Mouse (Mus musculus) stomach, embryonic 15.5 days (tissue): ENCODE measurements around the gene Ndufs7. TPM values are rescaled to one million over a fixed set of nuclear protein-coding genes. Genes with fewer than 3 reads are reported as not detected.
"Not testable (repeated sequence)": the region's sequence is repeated elsewhere in the genome, so short reads cannot be mapped to it uniquely, and the experiment has no call there.

Experiments used
- ATAC-seq: fragments of 200-750 bp; cut with Nextera tagmentation; 2 replicates; pipeline ENCODE4 v1.8.0; 2017; ENCODE audit warnings: low read depth, moderate number of reproducible peaks, moderate TSS enrichment; ENCODE audit not compliant: insufficient read depth, low FRiP score
- H3K27ac ChIP-seq: fragments of 300-500 bp; sonication (generic); 2 replicates; pipeline ENCODE4 v1.5.1; 2015; ENCODE audit warnings: mild to moderate bottlenecking, inconsistent platforms
- H3K27me3 ChIP-seq: fragments of 300-500 bp; sonication (generic); replicated peaks from 2 replicates; pipeline ENCODE4 v1.6.1; 2015; ENCODE audit warnings: inconsistent platforms
- H3K36me3 ChIP-seq: fragments of 300-500 bp; sonication (generic); 2 replicates; pipeline ENCODE4 v1.6.1; 2015; ENCODE audit warnings: inconsistent platforms
- H3K4me1 ChIP-seq: fragments of 300-500 bp; sonication (generic); 2 replicates; pipeline ENCODE4 v1.6.1; 2015; ENCODE audit warnings: inconsistent platforms
- H3K4me2 ChIP-seq: fragments of 300-500 bp; sonication (generic); 2 replicates; pipeline ENCODE4 v1.6.1; 2015; ENCODE audit warnings: mild to moderate bottlenecking, inconsistent platforms
- H3K4me3 ChIP-seq: fragments of 300-500 bp; sonication (generic); replicated peaks from 2 replicates; pipeline ENCODE4 v1.5.1; 2015; ENCODE audit warnings: inconsistent platforms
- H3K9ac ChIP-seq: fragments of 300-500 bp; sonication (generic); 2 replicates; pipeline ENCODE4 v1.6.1; 2015; ENCODE audit warnings: inconsistent platforms
- H3K9me3 ChIP-seq: fragments of 300-500 bp; sonication (generic); 2 replicates; pipeline ENCODE4 v1.6.1; 2016; ENCODE audit warnings: inconsistent platforms
- WGBS: fragments of 180-500 bp; shearing (Covaris S2); methylation state at CpG from one replicate; pipeline ENCODE4 v1.1.7; 2015; 5-methylcytosine and 5-hydroxymethylcytosine counted together
- polyA plus RNA-seq: library from polyadenylated mRNA; unstranded; fragments of >200 nt; fragmentation: Nextera tagmentation; extraction: Ambion mirVana; gene quantifications from 2 replicates; pipeline ENCODE4 v1.2.1, GENCODE M21; 2015

Gene Ndufs7
- polyA plus RNA-seq, 1 experiment from 2014 or later, result 326 TPM

DNA sequence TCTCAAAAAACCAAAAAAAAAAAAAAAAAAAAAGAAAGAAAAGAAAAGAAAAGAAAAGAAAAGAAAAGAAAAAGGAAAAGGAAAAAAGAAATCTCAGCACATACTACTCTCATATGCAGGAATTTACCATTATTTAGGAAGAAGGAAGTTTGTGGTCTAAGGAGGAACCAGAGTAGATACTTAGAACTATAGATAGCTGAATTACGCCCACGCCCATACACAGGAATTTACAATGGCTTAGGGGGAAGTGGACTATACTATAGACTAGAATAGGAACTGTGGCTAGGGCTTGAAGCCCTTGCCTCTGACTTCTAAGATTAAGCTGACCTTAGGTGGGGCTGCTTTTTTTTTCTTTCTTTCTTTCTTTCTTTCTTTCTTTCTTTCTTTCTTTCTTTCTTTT lies 25.8 kb upstream of the Ndufs7 start:
- WGBS, result 90% methylated on average over 2 of the region's 2 CpGs
- H3K4me2 ChIP-seq, H3K9me3 ChIP-seq, H3K27ac ChIP-seq, ATAC-seq, H3K36me3 ChIP-seq, H3K27me3 ChIP-seq, H3K9ac ChIP-seq, H3K4me3 ChIP-seq: not testable (repeated sequence)
- peaks cover 16% of the 10 kb centered on the region for H3K4me1 ChIP-seq

- H3K9ac ChIP-seq, result peak overlapping the region; percentile 26; the same call in 1 of the 2 replicates
- peak overlapping the region; percentile 87 for H3K27ac ChIP-seq
- H3K4me2 ChIP-seq, result peak overlapping the region; percentile 55
- under 1% methylated on average over 14 of the region's 14 CpGs for WGBS
- ATAC-seq, result no peak
- H3K9me3 ChIP-seq, result no peaks in the 10 kb centered on the region
- H3K36me3 ChIP-seq, result peaks cover 16% of the 10 kb centered on the region
- no peaks in the 10 kb centered on the region for H3K27me3 ChIP-seq
- H3K4me3 ChIP-seq, result peak overlapping the region; percentile 92
- H3K4me1 ChIP-seq, result peaks cover 26% of the 10 kb centered on the region
Observed at GRCm38 (mm10) chr10:80226071-80226415, 22.9 kb upstream of the Ndufs7 start.

GRCm38 (mm10) chr10:80226416-80227165 lies 22.3 kb upstream of the Ndufs7 start, which contains the start of gene Mum1:
TSS of gene Mum1 (plus strand) at chr10:80226434.
- WGBS, result under 1% methylated on average over 65 of the region's 75 CpGs
- Histone ChIP-seq H3K4me3 (peak within 1 kb of the TSS; percentile 92), H3K4me2 (peak within 1 kb of the TSS; percentile 80), H3K9me3 (no peaks in the 10 kb centered on the region), H3K27ac (peak within 1 kb of the TSS; percentile 94), H3K36me3 (peaks cover 19% of the 10 kb centered on the region), H3K4me1 (peaks cover 26% of the 10 kb centered on the region), H3K9ac (peak within 1 kb of the TSS; percentile 80), H3K27me3 (no peaks in the 10 kb centered on the region)
- peak; percentile 99 for ATAC-seq

DNA sequence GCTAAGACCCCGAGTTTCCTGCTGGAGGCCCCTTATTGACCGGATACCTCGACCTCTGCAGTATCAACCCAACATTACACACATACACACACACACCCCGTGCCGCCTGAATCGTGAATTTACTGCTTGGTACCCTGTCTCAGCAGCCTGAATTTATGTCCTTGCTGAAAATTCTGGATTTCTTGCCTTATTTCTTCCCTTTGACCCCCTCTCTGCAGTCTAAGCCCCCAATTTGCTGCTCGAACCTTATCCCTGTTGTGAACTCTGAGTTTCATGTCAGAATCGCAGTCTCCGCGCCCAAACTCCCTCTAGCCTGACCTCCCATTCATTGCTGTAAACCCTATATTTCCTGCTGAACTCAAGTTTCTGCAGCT lies 21.8 kb upstream of the Ndufs7 start:
- peak overlapping the region; percentile 94 for H3K27ac ChIP-seq
- peaks cover 24% of the 10 kb centered on the region for H3K36me3 ChIP-seq
- H3K4me3 ChIP-seq, result peak overlapping the region; percentile 92
- no peaks in the 10 kb centered on the region for H3K9me3 ChIP-seq
- H3K4me1 ChIP-seq, result peaks cover 26% of the 10 kb centered on the region
- peak overlapping the region; percentile 80 for H3K4me2 ChIP-seq
- no peaks in the 10 kb centered on the region for H3K27me3 ChIP-seq
- no peak for ATAC-seq
- H3K9ac ChIP-seq, result peak overlapping the region; percentile 80
- WGBS, result 3% methylated on average over 10 of the region's 10 CpGs

DNA sequence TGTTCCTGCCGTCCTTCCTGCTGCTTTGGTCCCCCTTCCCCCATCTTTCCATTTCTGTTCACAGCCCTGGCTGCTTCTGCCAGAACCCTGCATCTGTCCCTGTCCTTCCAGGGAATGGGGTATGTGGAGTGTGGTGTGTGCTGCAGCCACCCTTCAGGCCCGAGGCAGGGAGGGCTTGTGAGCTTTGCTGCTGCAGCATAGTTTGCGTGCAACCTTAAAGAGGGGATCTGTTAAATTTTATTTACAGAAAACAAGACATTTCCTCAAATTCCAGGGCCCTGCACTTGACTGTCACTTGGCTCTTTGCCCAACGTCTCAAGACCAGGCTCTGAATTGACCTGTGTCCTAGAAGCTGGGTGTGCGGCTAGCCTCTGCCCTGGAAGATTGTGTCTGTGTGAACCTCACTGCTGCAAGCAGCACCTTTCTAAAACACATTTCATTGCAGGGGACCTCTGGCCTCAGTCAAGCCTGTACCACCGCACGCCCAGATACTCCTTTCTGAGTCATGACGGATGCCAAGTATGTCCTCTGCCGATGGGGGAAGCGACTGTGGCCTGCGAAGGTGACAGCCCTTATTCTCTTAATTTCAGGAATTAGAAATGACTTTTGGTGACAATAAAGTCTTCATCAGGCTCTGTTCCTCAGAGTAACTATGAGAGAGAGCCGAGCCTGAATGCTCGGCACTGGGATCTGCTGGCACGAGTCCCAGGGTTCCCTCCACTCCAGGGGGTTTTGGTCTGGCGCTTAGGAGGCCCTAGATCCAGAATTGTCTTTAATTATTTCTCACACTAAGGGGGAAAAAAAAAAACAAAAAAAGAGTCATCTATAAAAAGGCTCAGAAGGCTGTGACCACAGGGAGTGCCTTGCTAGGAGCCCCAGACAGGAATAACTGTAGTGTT lies 20.8 kb upstream of the Ndufs7 start:
- no peaks in the 10 kb centered on the region for H3K27me3 ChIP-seq
- peaks cover 30% of the 10 kb centered on the region for H3K4me1 ChIP-seq
- H3K4me3 ChIP-seq, result peak overlapping the region; percentile 92
- no peaks in the 10 kb centered on the region for H3K9me3 ChIP-seq
- peaks cover 34% of the 10 kb centered on the region for H3K36me3 ChIP-seq
- H3K4me2 ChIP-seq, result peak overlapping the region; percentile 80
- H3K9ac ChIP-seq, result 0 out of 2 replicates have a peak overlapping the region, but pooled peaks have one; percentile 80
- 42% methylated on average over 15 of the region's 15 CpGs for WGBS
- no peak for ATAC-seq
- H3K27ac ChIP-seq, result peak overlapping the region; percentile 94; the same call in 1 of the 2 replicates

GRCm38 (mm10) chr10:80236145-80236825 lies 12.6 kb upstream of the Ndufs7 start:
- no peak overlapping the region for H3K9ac ChIP-seq
- no peak overlapping the region for H3K4me3 ChIP-seq
- 94% methylated on average over 13 of the region's 13 CpGs for WGBS
- no peaks in the 10 kb centered on the region for H3K9me3 ChIP-seq
- ATAC-seq, result no peak
- H3K36me3 ChIP-seq, result peaks cover 94% of the 10 kb centered on the region
- H3K27ac ChIP-seq, result no peak overlapping the region
- H3K4me2 ChIP-seq, result no peak overlapping the region
- 0 out of 2 replicates have a peak, but pooled peaks cover 5% of the 10 kb centered on the region for H3K4me1 ChIP-seq
- no peaks in the 10 kb centered on the region for H3K27me3 ChIP-seq

DNA sequence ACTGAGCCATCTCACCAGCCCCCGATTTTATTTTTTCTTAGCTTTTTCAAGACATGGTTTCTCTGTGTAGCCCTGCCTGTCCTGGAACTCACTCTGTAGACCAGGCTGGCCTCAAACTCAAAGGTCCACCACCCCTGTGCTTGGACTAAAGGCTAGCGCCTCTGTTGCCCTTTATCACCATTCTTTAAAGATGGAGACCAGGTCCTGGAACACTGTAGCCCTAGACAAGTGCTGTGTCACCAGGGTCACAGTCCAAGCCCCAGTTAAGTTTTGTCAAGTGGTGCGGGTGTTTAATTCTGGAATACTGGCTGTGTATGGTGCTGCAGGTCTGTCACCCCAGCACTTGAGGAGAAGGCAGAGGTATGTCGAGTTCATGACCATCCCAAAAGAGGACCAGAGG lies 11.9 kb upstream of the Ndufs7 start:
- H3K9me3 ChIP-seq, result no peaks in the 10 kb centered on the region
- no peak overlapping the region for H3K9ac ChIP-seq
- no peaks in the 10 kb centered on the region for H3K27me3 ChIP-seq
- 85% methylated on average over 4 of the region's 4 CpGs for WGBS
- H3K4me1 ChIP-seq, result 0 out of 2 replicates have a peak, but pooled peaks cover 5% of the 10 kb centered on the region
- H3K4me2 ChIP-seq, result no peak overlapping the region
- H3K27ac ChIP-seq, result no peak overlapping the region
- no peak for ATAC-seq
- H3K4me3 ChIP-seq, result no peak overlapping the region
- peaks cover 93% of the 10 kb centered on the region for H3K36me3 ChIP-seq

DNA sequence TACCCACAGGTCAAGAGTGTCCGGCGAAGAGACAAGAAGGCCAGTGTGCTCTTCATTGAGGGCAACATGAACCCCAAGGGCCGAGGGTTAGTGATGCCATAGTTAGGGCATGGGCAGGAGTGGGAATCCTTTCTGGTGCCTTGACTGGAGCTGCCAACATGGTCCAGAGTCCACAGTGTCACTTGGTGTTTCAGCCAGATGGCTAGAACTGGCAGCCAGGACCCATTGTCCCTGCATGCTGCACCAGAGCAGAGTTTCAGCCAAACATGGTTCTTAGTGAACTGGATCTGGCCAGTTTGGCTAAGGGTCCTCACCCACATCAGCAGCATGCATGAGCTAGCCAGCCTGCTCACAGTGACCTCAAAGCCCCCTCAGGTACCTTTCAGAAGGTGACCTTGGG lies 10.6 kb upstream of the Ndufs7 start:
- 92% methylated on average over 3 of the region's 3 CpGs for WGBS
- no peaks in the 10 kb centered on the region for H3K9me3 ChIP-seq
- no peaks in the 10 kb centered on the region for H3K27me3 ChIP-seq
- no peak for ATAC-seq
- peaks cover 91% of the 10 kb centered on the region for H3K36me3 ChIP-seq
- H3K4me1 ChIP-seq, result no peaks in the 10 kb centered on the region
- no peak overlapping the region for H3K4me2 ChIP-seq
- no peak overlapping the region for H3K4me3 ChIP-seq
- no peak overlapping the region for H3K27ac ChIP-seq
- H3K9ac ChIP-seq, result no peak overlapping the region

GRCm38 (mm10) chr10:80239791-80240190 lies 9.1 kb upstream of the Ndufs7 start:
- H3K4me3 ChIP-seq, result no peak overlapping the region
- no peaks in the 10 kb centered on the region for H3K27me3 ChIP-seq
- H3K9me3 ChIP-seq, result no peaks in the 10 kb centered on the region
- H3K4me1 ChIP-seq, result no peaks in the 10 kb centered on the region
- H3K9ac ChIP-seq, result no peak overlapping the region
- no peak overlapping the region for H3K4me2 ChIP-seq
- 82% methylated on average over 6 of the region's 6 CpGs for WGBS
- H3K36me3 ChIP-seq, result peaks cover 90% of the 10 kb centered on the region
- H3K27ac ChIP-seq, result no peak overlapping the region
- ATAC-seq, result no peak

DNA sequence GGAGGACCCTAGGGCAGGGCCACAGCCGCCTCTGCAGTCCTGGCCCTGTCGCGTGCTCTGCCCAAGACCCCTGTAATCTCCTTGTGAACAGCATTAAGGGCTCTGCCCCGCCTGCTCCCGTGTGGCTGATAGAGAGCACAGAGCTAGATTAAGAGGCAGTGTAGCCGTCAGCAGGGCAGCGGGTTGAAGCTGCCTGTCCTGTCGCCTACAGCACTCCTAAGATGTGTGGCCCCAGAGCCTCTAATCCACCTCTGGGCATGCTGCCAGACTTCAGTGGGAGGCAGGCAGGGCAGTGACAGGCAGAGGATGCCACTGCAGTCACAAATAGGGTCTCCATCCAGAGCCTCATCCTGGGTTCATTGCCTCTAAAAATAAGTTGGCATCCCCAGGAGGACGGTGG lies 6.8 kb upstream of the Ndufs7 start:
- ATAC-seq, result no peak
- H3K9me3 ChIP-seq, result no peaks in the 10 kb centered on the region
- no peak overlapping the region for H3K27ac ChIP-seq
- H3K9ac ChIP-seq, result no peak overlapping the region
- H3K4me1 ChIP-seq, result no peaks in the 10 kb centered on the region
- H3K36me3 ChIP-seq, result peaks cover 71% of the 10 kb centered on the region
- H3K27me3 ChIP-seq, result no peaks in the 10 kb centered on the region
- H3K4me3 ChIP-seq, result no peak overlapping the region
- no peak overlapping the region for H3K4me2 ChIP-seq
- 63% methylated on average over 9 of the region's 9 CpGs for WGBS

DNA sequence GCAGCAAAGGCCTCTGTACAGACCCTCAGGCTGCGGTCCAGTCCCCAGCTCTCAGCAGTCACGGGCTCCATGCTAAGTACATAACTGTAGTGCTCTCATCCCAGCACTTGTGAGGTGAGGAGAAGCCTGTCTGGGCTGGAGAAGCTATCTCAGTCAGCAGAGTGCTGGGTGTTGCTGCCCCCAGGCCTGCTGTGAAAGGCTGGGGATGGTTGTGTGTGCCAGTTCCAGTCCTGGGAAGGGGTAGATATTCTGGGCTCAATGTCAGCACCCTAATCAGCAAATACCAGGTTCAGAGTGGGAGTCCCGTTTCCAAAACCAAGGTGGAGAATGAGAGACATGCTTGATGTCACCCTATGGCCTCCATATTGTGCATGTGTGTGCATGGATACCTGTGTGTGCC lies 6.3 kb upstream of the Ndufs7 start:
- Histone ChIP-seq H3K27me3 (no peaks in the 10 kb centered on the region), H3K4me2 (no peak overlapping the region), H3K9me3 (no peaks in the 10 kb centered on the region), H3K9ac (no peak overlapping the region), H3K27ac (no peak overlapping the region), H3K4me3 (no peak overlapping the region), H3K36me3 (peaks cover 65% of the 10 kb centered on the region), H3K4me1 (no peaks in the 10 kb centered on the region)
- no peak for ATAC-seq
- WGBS, result 91% methylated on average over 3 of the region's 3 CpGs
